Mouse (Mus musculus) layer of hippocampus, postnatal 25 days (tissue): ENCODE results near the gene Dydc2. TPM values are rescaled to one million over a fixed set of nuclear protein-coding genes. Genes with fewer than 3 reads are reported as not detected.

Experiments used
- DNase-seq, 2 experiments: peaks; one replicate each; pipeline ENCODE4 v3.0.0; 2022; ENCODE audit warnings: mixed read lengths in 2 of 2, low spot score in 1 of 2; ENCODE audit errors: extremely low spot score in 1 of 2
- total RNA-seq, 2 experiments: library from RNA; stranded (reverse); gene quantifications; 2 replicates each; pipeline ENCODE4 v1.2.3; 2021

Gene Dydc2
- total RNA-seq, 2 experiments from 2014 or later = 0.79 to 0.94 TPM

- DNase-seq = no peak
These were observed 64.5 kb downstream of the Dydc2 start for GRCm38 (mm10) chr14:41004201-41005141.

- DNase-seq = no peak
These were observed 67.4 kb downstream of the Dydc2 start for GRCm38 (mm10) chr14:41001576-41001975.

- no peak for DNase-seq
These were observed 68.2 kb downstream of the Dydc2 start for GRCm38 (mm10) chr14:41000801-41001200.

- no peak for DNase-seq
These were observed 68.9 kb downstream of the Dydc2 start for GRCm38 (mm10) chr14:40999904-41000645.

Other genes with a start within 250 kb of the Dydc2 start
- 1 to 10 TPM; 1.7 to 1.8 TPM for gene Sh2d4b, start 175.9 kb downstream of the Dydc2 start, total RNA-seq
- gene Tspan14, start 102.4 kb downstream of the Dydc2 start, total RNA-seq = 10 to 100 TPM; 40.9 to 41.0 TPM
- gene Fam213a, start 55.4 kb downstream of the Dydc2 start, total RNA-seq = 100 to 1,000 TPM; 160 to 181 TPM
- gene Dydc1, start 3.7 kb upstream of the Dydc2 start, total RNA-seq = not detected
- gene Mat1a, start 35.8 kb upstream of the Dydc2 start, total RNA-seq = not detected
- not detected for gene Sftpa1, start 62.6 kb upstream of the Dydc2 start, total RNA-seq
- gene Mbl1, start 82.2 kb upstream of the Dydc2 start, total RNA-seq = not detected
- not detected for gene Sftpd, start 115.9 kb upstream of the Dydc2 start, total RNA-seq
- not detected for gene Gm2832, start 209.6 kb upstream of the Dydc2 start, total RNA-seq